Mouse (Mus musculus) forebrain, embryonic 13.5 days (tissue): ENCODE measurements around the gene Zfp839. TPM values are rescaled to one million over a fixed set of nuclear protein-coding genes. Genes with fewer than 3 reads are reported as not detected.
A peak's percentile ranks its signal among the peaks of the same experiment; 100 is the strongest.

Source experiments
- ATAC-seq: fragments of 200-750 bp; cut with Nextera tagmentation; 2 replicates; pipeline ENCODE4 v1.8.0; 2017
- H3K27ac ChIP-seq: fragments of 300-500 bp; sonication (generic); 2 replicates; pipeline ENCODE4 v1.5.1; 2015; ENCODE audit warnings: inconsistent platforms, mild to moderate bottlenecking, moderate library complexity
- H3K27me3 ChIP-seq: fragments of 300-500 bp; sonication (generic); 2 replicates; pipeline ENCODE4 v1.6.1; 2015; ENCODE audit warnings: mild to moderate bottlenecking, inconsistent platforms
- H3K36me3 ChIP-seq: fragments of 300-500 bp; sonication (generic); 2 replicates; pipeline ENCODE4 v1.6.1; 2015; ENCODE audit warnings: mild to moderate bottlenecking, inconsistent platforms; ENCODE audit not compliant: poor library complexity, severe bottlenecking
- H3K4me1 ChIP-seq: fragments of 300-500 bp; sonication (generic); 2 replicates; pipeline ENCODE4 v1.6.1; 2015; ENCODE audit warnings: inconsistent platforms
- H3K4me2 ChIP-seq: fragments of 300-500 bp; sonication (generic); 2 replicates; pipeline ENCODE4 v1.6.1; 2015; ENCODE audit warnings: inconsistent platforms, mild to moderate bottlenecking, moderate library complexity
- H3K4me3 ChIP-seq: fragments of 300-500 bp; sonication (generic); 2 replicates; pipeline ENCODE4 v1.5.1; 2015; ENCODE audit warnings: mild to moderate bottlenecking, inconsistent platforms
- H3K9ac ChIP-seq: fragments of 300-500 bp; sonication (generic); 2 replicates; pipeline ENCODE4 v1.6.1; 2015; ENCODE audit warnings: mild to moderate bottlenecking, inconsistent platforms
- H3K9me3 ChIP-seq: fragments of 300-500 bp; sonication (generic); replicated peaks from 2 replicates; pipeline ENCODE4 v1.6.1; 2016; ENCODE audit warnings: inconsistent platforms
- WGBS: fragments of 180-500 bp; shearing (Covaris S2); methylation state at CpG from one replicate; pipeline ENCODE4 v1.1.7; 2015; 5-methylcytosine and 5-hydroxymethylcytosine counted together
- polyA plus RNA-seq: library from polyadenylated mRNA; unstranded; fragments of >200 nt; fragmentation: Nextera tagmentation; extraction: Ambion mirVana; gene quantifications from 2 replicates; pipeline ENCODE4 v1.2.1, GENCODE M21; 2015

Gene Zfp839
- polyA plus RNA-seq, 1 experiment from 2014 or later = 3.6 TPM

DNA sequence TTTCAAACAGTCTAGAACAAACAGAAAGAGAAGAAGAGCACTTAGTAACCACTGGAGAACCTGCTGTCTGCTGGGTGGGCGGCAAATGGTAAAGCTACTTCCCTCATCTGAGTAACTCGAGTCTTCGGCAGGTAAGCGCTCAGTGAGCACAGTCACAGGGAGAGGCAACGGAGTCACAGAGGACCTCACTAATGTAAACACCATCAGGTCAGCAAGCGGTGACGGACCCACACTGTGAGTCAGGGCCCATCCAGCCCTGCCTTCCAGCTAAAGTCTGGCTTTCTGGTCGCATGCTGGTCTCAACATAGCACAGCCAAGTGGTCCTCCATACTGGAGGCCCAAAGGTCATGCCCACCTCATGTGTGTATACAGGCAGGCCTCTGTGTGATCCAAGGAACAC, 30.7 kb upstream of the Zfp839 start:
- H3K27me3 ChIP-seq = no peaks in the 10 kb centered on the region
- no peak overlapping the region for H3K27ac ChIP-seq
- H3K9me3 ChIP-seq = no peaks in the 10 kb centered on the region
- H3K36me3 ChIP-seq = peaks cover 7% of the 10 kb centered on the region
- H3K4me3 ChIP-seq = no peak overlapping the region
- WGBS = 88% methylated on average over 8 of the region's 8 CpGs
- no peak overlapping the region for H3K9ac ChIP-seq
- no peaks in the 10 kb centered on the region for H3K4me1 ChIP-seq
- no peak for ATAC-seq
- H3K4me2 ChIP-seq = no peak overlapping the region

DNA sequence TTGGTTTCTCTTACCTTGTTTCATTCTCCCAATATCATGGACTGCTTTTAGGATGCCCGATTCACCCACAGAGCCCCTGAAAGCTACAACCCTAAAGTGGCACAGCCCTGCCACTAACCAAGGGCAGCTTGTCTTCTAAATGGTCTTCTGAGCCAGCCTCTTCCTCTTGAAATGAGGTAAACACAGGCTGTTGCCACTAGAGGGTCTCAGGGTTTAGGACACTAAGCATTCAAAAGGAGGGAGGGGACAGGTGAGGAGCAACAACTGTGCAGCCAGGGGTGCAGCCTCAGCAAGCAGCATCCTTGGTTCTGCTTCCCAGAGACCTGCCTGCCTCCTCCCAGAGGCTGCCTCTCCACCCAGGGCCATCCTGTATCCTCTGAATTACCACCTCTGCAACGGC, 28.3 kb upstream of the Zfp839 start:
- Histone ChIP-seq H3K4me3 (no peak overlapping the region), H3K4me1 (no peaks in the 10 kb centered on the region), H3K36me3 (peaks cover 12% of the 10 kb centered on the region; the same call in 1 of the 2 replicates), H3K27me3 (no peaks in the 10 kb centered on the region), H3K9ac (no peak overlapping the region), H3K9me3 (no peaks in the 10 kb centered on the region), H3K4me2 (no peak overlapping the region), H3K27ac (no peak overlapping the region)
- 97% methylated on average over 2 of the region's 2 CpGs for WGBS
- no peak for ATAC-seq

DNA sequence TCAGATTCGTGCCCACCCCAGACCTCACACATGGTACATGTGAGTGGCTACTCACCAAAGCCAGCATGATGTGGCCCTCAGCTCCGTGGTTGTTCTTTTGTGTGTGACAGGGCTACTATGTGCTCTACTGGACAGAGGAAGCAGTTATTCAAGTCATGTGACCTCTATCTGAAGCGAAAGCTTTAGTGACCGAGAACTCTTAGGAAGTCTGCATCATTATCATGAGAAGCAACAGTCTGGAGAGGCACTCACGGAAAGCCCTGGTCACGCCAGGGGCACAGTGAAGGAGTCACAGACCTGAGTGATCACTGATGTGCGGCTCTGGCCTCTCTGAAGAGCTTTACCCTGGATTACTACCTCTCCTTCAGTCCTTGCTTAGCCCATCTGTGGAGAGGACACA, 27.7 kb upstream of the Zfp839 start:
- ATAC-seq = no peak
- no peak overlapping the region for H3K4me2 ChIP-seq
- H3K4me1 ChIP-seq = no peaks in the 10 kb centered on the region
- H3K9ac ChIP-seq = no peak overlapping the region
- H3K27ac ChIP-seq = no peak overlapping the region
- H3K36me3 ChIP-seq = peaks cover 16% of the 10 kb centered on the region; the same call in 1 of the 2 replicates
- H3K27me3 ChIP-seq = no peaks in the 10 kb centered on the region
- 94% methylated on average over 7 of the region's 7 CpGs for WGBS
- H3K9me3 ChIP-seq = no peaks in the 10 kb centered on the region
- H3K4me3 ChIP-seq = no peak overlapping the region

DNA sequence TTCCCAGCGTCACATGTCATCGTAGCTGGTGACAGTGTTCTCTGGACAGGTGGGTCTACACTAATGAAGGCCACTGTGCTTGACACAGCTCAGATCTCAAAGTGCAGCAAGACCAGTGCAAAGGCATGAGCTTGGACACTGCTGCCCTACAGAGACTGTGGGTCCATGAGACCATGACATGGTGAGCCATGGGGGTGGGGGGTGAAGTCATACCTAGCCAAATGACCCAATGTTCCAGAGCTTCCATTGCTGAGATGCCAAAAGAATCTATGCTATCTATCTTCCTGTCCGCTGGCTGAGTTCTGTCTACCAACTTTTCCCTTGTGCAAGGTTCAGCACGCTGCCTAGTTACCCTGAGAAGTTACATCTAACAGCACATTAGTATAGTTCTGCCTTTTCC, 21.1 kb upstream of the Zfp839 start:
- H3K4me2 ChIP-seq = no peak overlapping the region
- H3K9ac ChIP-seq = no peak overlapping the region
- H3K9me3 ChIP-seq = no peaks in the 10 kb centered on the region
- WGBS = 92% methylated on average over 4 of the region's 4 CpGs
- H3K36me3 ChIP-seq = peaks cover 16% of the 10 kb centered on the region; the same call in 1 of the 2 replicates
- no peaks in the 10 kb centered on the region for H3K27me3 ChIP-seq
- H3K4me3 ChIP-seq = no peak overlapping the region
- ATAC-seq = no peak
- no peaks in the 10 kb centered on the region for H3K4me1 ChIP-seq
- no peak overlapping the region for H3K27ac ChIP-seq

DNA sequence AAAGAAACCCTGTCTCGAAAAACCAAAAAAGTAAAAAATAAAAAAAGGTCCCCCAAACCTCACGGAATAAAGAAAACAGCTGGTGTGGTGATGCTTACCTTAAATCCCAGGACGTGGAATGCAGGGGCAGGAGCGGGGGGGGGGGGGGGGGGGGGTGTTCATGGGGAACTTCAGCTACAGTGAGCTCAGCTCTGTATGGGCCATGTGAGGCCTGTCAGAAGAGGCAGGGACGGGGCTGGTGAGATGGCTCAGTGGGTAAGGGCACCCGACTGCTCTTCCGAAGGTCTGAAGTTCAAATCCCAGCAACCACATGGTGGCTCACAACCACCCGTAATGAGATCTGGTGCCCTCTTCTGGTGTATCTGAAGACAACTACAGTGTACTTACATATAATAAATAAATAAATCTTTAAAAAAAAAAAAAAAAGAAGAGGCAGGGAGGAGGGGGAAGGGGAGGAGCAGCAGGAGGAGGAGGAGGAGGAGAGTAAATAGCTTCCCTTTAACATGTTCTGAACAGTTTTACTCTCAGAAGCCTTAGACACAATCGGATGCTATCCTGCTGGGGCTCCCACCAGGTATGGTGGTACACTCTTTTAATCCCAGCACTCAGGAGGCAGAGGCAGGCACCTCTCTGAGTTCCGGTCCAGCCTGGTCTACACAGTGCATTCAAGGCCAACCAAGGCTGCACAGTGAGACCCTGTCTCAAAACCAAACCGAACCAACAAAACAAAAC, 19.6 kb upstream of the Zfp839 start:
- Histone ChIP-seq H3K4me1 (no peaks in the 10 kb centered on the region), H3K4me2 (no peak overlapping the region), H3K9ac (no peak overlapping the region), H3K9me3 (no peaks in the 10 kb centered on the region), H3K36me3 (peaks cover 16% of the 10 kb centered on the region; the same call in 1 of the 2 replicates), H3K27me3 (no peaks in the 10 kb centered on the region), H3K27ac (no peak overlapping the region), H3K4me3 (no peak overlapping the region)
- ATAC-seq = no peak
- WGBS = 87% methylated on average over 9 of the region's 11 CpGs

DNA sequence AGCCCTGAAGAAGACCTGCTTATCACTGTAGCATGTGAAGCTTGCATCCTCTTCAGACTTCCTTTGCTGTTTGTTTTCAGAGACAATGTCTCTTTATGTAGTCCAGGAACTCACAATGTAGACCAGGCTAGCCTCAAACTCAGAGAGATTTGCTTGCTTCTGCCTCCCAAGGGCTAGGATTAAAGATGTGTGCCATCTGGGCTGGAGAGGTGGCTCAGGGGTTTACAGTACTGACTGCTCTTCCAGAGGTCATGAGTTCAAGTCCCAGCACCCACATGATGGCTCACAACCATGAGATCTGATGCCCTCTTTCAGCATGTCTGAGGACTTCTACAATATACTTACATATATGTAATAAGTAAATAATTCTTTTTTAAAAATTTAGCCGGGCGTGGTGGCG, 14.9 kb upstream of the Zfp839 start:
- no peak overlapping the region for H3K4me3 ChIP-seq
- H3K9ac ChIP-seq = no peak overlapping the region
- peaks cover 26% of the 10 kb centered on the region for H3K4me1 ChIP-seq
- 99% methylated on average over 3 of the region's 3 CpGs for WGBS
- no peaks in the 10 kb centered on the region for H3K27me3 ChIP-seq
- H3K27ac ChIP-seq = no peak overlapping the region
- no peaks in the 10 kb centered on the region for H3K9me3 ChIP-seq
- H3K4me2 ChIP-seq = no peak overlapping the region
- 0 out of 2 replicates have a peak, but pooled peaks cover 6% of the 10 kb centered on the region for H3K36me3 ChIP-seq
- no peak for ATAC-seq

DNA sequence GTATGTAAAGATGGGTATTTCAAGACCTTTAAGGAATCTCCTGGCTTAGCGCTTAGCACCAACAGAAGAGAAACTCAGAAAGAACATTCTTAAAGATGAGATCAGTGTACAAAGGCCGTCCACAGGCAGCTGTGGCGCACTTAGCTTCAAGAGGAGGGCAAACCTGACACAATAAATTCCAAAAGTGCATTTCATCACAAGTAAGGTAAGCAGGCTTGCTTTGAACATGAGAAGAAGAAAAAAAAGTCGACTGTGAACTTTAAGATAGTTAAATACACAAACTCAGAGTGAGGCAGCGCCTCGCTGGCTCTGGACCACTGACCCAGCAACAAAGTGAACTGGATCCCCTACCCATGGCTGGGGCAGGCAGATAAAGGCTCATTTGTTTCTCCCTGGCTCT, 13.3 kb upstream of the Zfp839 start:
- Histone ChIP-seq H3K9ac (peak overlapping the region; percentile 43), H3K4me1 (peaks cover 27% of the 10 kb centered on the region), H3K36me3 (0 out of 2 replicates have a peak, but pooled peaks cover under 1% of the 10 kb centered on the region), H3K4me2 (peak overlapping the region; percentile 36), H3K27me3 (no peaks in the 10 kb centered on the region), H3K9me3 (no peaks in the 10 kb centered on the region), H3K27ac (peak overlapping the region; percentile 86), H3K4me3 (no peak overlapping the region)
- ATAC-seq = no peak
- WGBS = 22% methylated on average over 6 of the region's 6 CpGs

DNA sequence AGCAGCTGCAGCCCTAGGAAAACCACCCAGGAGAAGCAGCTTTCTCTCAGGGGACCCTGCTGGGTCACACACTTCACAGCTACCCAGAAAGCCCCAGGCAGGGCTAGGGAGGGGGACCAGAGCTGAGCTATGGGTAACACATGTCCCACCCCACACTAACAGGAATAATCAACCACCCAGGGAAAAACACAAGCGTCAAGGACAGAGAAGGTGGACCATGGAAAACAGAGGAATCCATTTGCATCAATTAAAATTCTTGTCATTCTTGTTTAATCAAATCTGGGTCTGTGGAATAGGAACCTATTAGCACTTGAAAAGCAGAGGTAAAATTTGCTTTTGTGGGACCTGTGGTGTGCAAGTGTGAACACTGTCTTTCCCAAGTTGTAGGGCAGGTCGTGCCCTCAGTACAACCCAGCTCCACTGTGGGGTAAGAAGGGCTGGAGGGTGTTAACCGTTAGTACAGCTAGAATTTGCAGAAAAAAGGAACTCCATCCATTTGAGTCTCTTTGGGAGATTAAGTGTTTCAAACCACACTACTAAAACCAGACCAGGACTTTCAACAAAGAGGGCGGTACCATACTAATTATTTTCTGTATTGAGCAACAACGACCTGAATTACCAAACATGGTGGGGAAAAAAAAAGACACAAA, 12.7 kb upstream of the Zfp839 start:
- no peak overlapping the region for H3K4me3 ChIP-seq
- peaks cover 27% of the 10 kb centered on the region for H3K4me1 ChIP-seq
- H3K9me3 ChIP-seq = no peaks in the 10 kb centered on the region
- peak overlapping the region; percentile 36 for H3K4me2 ChIP-seq
- peak overlapping the region; percentile 43 for H3K9ac ChIP-seq
- no peaks in the 10 kb centered on the region for H3K36me3 ChIP-seq
- peak; percentile 75 for ATAC-seq
- 8% methylated on average over 5 of the region's 5 CpGs for WGBS
- no peaks in the 10 kb centered on the region for H3K27me3 ChIP-seq
- peak overlapping the region; percentile 86 for H3K27ac ChIP-seq

DNA sequence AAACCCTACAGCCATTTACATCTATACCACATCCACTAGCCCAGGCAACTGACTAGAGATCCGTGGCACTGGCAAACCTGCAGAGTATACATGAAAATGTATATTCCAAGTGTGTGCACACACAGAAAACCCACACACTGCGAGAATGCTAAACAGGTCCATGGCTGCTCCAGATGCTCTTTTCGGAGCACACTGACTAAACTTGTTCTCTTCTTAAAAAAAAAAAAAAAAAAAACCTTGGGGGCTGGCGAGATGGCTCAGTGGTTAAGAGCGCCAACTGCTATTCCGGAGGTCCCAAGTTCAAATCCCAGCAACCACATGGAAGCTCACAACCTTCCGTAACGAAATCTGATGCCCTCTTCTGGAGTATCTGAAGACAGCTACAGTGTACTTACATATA, 12.2 kb upstream of the Zfp839 start:
- no peak for ATAC-seq
- H3K27me3 ChIP-seq = no peaks in the 10 kb centered on the region
- no peaks in the 10 kb centered on the region for H3K36me3 ChIP-seq
- H3K27ac ChIP-seq = peak overlapping the region; percentile 86
- peaks cover 27% of the 10 kb centered on the region for H3K4me1 ChIP-seq
- H3K4me2 ChIP-seq = peak overlapping the region; percentile 16; the same call in 1 of the 2 replicates
- H3K9me3 ChIP-seq = no peaks in the 10 kb centered on the region
- no peak overlapping the region for H3K4me3 ChIP-seq
- 75% methylated on average over 8 of the region's 8 CpGs for WGBS
- no peak overlapping the region for H3K9ac ChIP-seq

DNA sequence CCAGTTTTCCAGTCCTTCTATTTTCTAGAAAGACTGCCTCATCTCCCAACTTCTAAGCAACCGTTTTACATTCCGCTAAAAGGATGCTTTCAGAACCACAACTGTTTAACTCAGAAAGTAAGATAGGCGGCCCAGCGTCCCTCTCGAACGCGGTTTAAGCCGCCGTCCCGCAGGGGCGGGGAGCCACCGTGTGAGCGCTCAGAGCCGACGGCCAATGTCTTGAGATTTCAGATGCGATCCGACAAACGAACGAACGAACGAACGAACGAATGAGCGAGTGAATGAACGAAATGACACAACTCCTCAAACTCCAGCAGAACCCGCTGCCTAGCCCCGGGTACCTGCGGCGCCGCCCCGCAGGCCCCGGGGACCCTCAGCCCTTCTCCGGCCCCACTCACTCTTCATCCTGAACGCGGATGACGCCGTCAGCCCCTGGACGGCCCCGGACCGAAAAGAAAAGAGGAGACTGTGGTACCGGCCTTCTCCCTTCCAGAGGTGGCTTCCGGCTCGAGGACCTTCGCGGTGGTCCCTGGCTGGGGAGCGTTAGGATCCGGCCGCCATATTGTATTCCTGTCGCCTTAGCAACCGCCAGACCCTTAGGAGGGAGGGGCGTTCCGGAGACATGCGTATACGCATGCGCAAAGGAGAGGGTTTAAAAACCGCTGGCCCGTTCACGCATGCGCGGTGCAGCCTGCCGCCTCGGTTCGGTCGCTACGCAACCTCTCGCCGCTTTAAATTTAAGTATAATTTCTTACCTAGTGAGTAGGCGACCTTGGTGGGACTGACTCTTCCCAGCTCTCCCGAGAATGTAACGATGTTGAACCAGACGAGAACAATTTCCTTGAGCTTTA, 9.5 kb upstream of the Zfp839 start, which contains the start of gene Mok:
TSS of gene Mok (minus strand) at position 592 of the 851 bp plus-strand sequence.
- H3K4me2 ChIP-seq = peak within 1 kb of the TSS; percentile 69
- H3K27me3 ChIP-seq = peaks cover 18% of the 10 kb centered on the region
- WGBS = under 1% methylated on average over 69 of the region's 71 CpGs
- no peaks in the 10 kb centered on the region for H3K36me3 ChIP-seq
- H3K4me1 ChIP-seq = peaks cover 44% of the 10 kb centered on the region
- peak within 1 kb of the TSS; percentile 67 for H3K4me3 ChIP-seq
- no peaks in the 10 kb centered on the region for H3K9me3 ChIP-seq
- no peak within 1 kb of the TSS for H3K27ac ChIP-seq
- peak within 1 kb of the TSS; percentile 65 for H3K9ac ChIP-seq
- ATAC-seq = peak; percentile 79

DNA sequence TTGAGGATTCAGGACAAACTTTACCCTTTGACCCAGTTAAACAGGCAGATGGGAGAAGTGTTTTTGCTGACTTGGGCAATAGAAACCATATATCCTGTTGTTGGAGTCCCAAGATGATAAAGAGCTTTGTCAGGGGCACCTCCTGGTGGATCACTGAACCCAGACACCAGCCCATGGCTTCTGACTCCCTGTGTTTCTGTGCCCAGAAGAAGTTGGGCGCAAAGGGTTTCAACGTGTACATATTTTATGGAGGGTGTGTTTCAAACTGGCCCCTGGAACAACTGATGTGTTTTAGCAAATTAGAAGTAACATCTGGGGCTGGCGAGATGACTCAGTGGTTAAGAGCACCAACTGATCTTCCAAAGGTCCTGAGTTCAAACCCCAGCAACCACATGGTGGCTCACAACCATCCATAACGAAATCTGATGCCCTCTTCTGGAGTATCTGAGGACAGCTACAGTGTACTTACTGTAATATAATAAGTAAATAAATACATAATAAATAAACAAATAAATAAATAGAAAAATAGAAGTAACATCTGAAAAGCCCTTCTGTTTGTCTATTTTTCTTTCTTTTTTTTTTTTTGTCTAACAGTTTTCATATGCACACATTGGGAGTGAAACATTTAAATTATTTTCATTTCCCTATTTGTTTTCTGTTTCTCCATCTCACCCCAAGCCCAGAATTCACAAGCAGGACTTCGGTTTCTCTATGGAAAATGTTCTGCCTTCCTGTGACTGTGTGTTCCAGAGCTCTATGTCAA, 8.1 kb upstream of the Zfp839 start:
- ATAC-seq = no peak
- WGBS = 75% methylated on average over 5 of the region's 5 CpGs
- H3K4me2 ChIP-seq = no peak overlapping the region

More for the DNA sequence above, 8.1 kb upstream of the Zfp839 start:
- peaks cover 31% of the 10 kb centered on the region for H3K27me3 ChIP-seq
- no peak overlapping the region for H3K27ac ChIP-seq
- no peak overlapping the region for H3K9ac ChIP-seq
- no peaks in the 10 kb centered on the region for H3K36me3 ChIP-seq
- no peaks in the 10 kb centered on the region for H3K9me3 ChIP-seq
- H3K4me1 ChIP-seq = peaks cover 46% of the 10 kb centered on the region
- no peak overlapping the region for H3K4me3 ChIP-seq
